Mouse (Mus musculus) ovary, adult 10 weeks (tissue): Measurements from ENCODE around the gene Adal. TPM values are rescaled to one million over a fixed set of nuclear protein-coding genes. Genes with fewer than 3 reads are reported as not detected.

ENCODE experiments used
- polyA plus RNA-seq: library from polyadenylated mRNA; stranded (reverse); fragments of 350-450 nt; fragmentation: Illumina TruSeq; extraction: RNeasy Lipid Tissue Mini Kit (QIAGEN cat#74804); gene quantifications from one replicate; pipeline ENCODE4 v1.2.3, GENCODE M21; 2014

Adal gene
- polyA plus RNA-seq, result 44.3 TPM

DNA sequence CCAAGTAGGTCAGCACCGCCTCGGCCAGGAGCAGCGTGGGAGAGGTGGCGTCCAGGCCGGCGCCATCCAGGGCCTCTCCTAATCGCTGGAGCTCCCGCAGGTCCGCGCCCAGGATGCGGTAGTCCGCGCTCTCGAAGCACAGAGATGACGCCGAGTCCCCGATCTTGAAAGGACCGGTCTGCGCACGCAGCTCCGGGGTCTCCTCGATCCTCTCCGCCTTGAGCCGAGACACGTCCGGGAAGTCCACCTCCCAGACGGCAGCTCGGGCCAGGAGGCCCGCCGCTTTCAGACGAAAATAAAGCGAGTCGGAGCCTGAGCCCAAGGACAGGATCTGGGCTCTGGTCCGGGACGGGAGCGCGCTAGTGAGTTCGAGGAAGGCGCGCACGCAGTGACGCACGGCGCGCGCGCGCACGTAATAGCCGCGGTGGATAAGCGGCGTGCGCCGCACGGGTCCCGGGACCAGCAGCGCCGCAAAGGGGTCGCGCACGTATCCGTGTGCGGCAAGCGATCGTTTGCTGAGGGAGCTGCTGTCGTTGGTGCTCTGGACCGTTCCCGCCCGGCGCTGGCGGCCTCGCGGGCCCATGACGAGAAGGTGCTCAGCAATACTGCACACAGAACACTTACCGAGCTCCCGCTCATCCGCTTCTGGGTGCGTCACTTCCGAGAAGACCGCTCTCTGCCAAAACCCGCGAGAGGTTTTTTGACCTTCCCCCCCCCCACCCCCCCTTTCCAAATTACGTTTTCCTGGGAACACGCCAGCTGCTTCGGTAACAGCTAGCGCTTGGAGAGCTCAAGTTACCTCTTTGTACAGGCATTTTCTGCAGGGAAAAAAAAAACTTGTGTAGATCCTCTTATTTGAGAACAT, at the start of gene Adal, which contains the start of gene Lcmt2:
TSS of gene Adal (plus strand) at position 411 of the 865 bp plus-strand sequence.
TSS of gene Lcmt2 (minus strand) at position 636 of the 865 bp plus-strand sequence.

DNA sequence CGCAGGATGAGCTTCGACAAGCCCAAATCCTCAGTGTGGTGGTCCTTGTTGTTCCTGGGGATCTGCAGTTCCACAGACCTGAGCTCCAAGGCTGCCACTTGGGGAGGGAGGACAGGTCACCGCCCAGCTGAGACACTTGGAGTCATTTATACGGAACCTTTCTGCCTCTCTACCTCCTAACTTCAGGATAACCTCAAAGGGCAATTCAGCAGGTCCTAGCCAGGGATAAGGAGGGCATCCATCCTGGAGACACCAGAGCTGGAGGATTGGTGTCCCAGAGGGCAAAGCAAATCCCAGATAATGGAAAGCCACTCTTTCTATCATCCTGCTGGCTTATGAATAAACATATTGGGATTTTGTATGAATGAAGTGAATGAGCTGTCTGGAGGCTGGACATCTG, 30.5 kb upstream of the Adal start, which contains the start of gene Tgm7:
TSS of gene Tgm7 (minus strand) at position 101 of the 400 bp plus-strand sequence.

DNA sequence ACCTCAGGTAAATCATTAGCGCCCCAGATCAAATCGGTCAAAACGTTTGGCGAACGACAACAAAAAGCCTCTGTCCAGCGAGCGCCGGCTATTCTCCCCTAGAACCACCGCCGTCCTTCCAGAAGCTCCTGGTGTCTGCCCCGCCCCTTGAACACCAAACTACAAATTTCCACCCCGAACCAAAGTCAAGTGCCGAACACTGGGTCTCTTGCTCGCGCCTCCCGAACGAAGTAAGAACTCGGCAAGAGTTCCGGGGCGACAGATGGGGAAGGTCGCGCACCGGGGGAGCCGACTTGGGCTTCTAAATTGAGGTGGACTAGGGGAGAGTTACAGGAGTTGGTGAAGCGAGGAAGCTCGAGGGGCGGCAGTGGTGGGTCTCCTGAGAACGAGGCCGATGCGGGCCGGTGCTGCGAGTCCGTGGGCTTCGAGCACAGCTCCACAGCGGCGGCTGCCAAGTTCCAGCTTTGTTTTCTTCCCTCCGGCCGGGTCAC, 30.3 kb downstream of the Adal start, which contains the start of gene Tubgcp4:
TSS of gene Tubgcp4 (plus strand) at position 174 of the 491 bp plus-strand sequence.

DNA sequence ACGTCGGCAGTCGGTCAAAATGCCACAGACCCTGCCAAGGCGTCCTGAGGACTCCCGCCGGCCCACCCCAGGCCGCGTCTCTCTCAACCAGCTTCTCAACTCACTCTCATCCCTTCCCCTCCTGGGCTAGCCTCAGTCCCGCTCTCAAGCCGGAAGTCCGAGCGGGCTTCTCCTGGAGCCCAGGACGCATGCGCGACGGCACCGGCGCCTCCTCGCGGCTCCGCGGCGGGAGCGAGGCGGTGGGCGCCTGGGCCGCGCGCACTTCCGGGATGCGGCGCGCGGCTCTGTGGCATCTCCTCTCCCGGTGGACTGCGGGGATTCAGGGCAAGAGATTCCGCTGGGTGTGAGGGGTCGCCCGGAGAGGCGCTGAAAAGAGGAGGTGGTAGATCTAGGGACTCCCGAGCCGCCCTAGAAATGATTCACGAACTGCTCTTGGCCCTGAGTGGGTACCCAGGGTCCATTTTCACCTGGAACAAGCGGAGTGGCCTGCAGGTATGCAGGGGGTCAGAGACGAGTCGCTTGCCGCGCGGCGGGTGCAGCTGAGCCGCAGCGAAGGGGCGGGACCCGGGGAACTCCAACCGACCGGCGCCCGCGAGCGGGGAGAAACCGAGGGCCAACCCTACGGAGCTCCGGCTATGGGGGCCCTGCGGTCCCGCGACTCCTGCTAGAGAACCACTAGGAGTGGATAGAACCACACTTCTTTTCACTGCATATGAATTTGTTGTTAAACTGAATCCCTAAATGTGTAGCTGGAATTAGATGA, 30.9 kb downstream of the Adal start, which contains the start of gene Zscan29:
TSS of gene Zscan29 (minus strand) at position 146 of the 763 bp plus-strand sequence.

Other genes with a start within 250 kb of the Adal start
- gene Ubr1, start 169.7 kb upstream of the Adal start, polyA plus RNA-seq, result 63.7 TPM
- gene Tmem62, start 163.4 kb upstream of the Adal start, polyA plus RNA-seq, result 29.8 TPM
- gene Ccndbp1, start 132.0 kb upstream of the Adal start, polyA plus RNA-seq, result 46.7 TPM
- gene Epb42, start 103.4 kb upstream of the Adal start, polyA plus RNA-seq, result 1.5 TPM
- not detected for gene Tgm5, start 54.6 kb upstream of the Adal start, polyA plus RNA-seq
- not detected for gene Tgm7, start 30.6 kb upstream of the Adal start, polyA plus RNA-seq
- gene Lcmt2, start 225 bp downstream of the Adal start, polyA plus RNA-seq, result 4.2 TPM
- gene Tubgcp4, start 30.2 kb downstream of the Adal start, polyA plus RNA-seq, result 59.0 TPM
- gene Zscan29, start 30.7 kb downstream of the Adal start, polyA plus RNA-seq, result 28.9 TPM
- gene Trp53bp1, start 131.0 kb downstream of the Adal start, polyA plus RNA-seq, result 23.7 TPM
- gene Map1a, start 149.2 kb downstream of the Adal start, polyA plus RNA-seq, result 1.8 TPM
- 6.1 TPM for gene Ppip5k1, start 215.0 kb downstream of the Adal start, polyA plus RNA-seq
- 0.60 TPM for gene Ckmt1, start 217.3 kb downstream of the Adal start, polyA plus RNA-seq
- not detected for gene Strc, start 246.7 kb downstream of the Adal start, polyA plus RNA-seq